Mouse (Mus musculus) midbrain, embryonic 10.5 days (tissue): ENCODE data around the gene 2900026A02Rik. TPM values are rescaled to one million over a fixed set of nuclear protein-coding genes. Genes with fewer than 3 reads are reported as not detected.

Experiments used
- DNase-seq: peaks from one replicate; pipeline ENCODE4 v3.0.0-alpha.2; 2017; ENCODE audit warnings: low spot score
- H3K27ac ChIP-seq: fragments of 300-500 bp; sonication (generic); replicated peaks from 2 replicates; pipeline ENCODE4 v1.5.1; 2016; ENCODE audit warnings: mild to moderate bottlenecking
- H3K27me3 ChIP-seq: fragments of 300-500 bp; sonication (generic); 2 replicates; pipeline ENCODE4 v1.6.1; 2016; ENCODE audit warnings: low read depth, mild to moderate bottlenecking; ENCODE audit not compliant: poor library complexity, severe bottlenecking
- H3K36me3 ChIP-seq: fragments of 300-500 bp; sonication (generic); 2 replicates; pipeline ENCODE4 v1.6.1; 2016; ENCODE audit warnings: mild to moderate bottlenecking, moderate library complexity
- H3K4me1 ChIP-seq: fragments of 300-500 bp; sonication (generic); 2 replicates; pipeline ENCODE4 v1.6.1; 2016
- H3K4me3 ChIP-seq: fragments of 300-500 bp; sonication (generic); 2 replicates; pipeline ENCODE4 v1.5.1; 2016; ENCODE audit warnings: mild to moderate bottlenecking, moderate library complexity
- H3K9me3 ChIP-seq: fragments of 300-500 bp; sonication (generic); replicated peaks from 2 replicates; pipeline ENCODE4 v1.6.1; 2016; ENCODE audit warnings: mild to moderate bottlenecking
- WGBS: fragments of 180-500 bp; shearing (Covaris S2); methylation state at CpG from one replicate; pipeline ENCODE4 v1.1.7; 2016; 5-methylcytosine and 5-hydroxymethylcytosine counted together
- polyA plus RNA-seq: library from polyadenylated mRNA; unstranded; fragments of >200 nt; fragmentation: Nextera tagmentation; extraction: Ambion mirVana; gene quantifications from 2 replicates; pipeline ENCODE4 v1.2.1, GENCODE M21; 2016

2900026A02Rik gene
- polyA plus RNA-seq, 1 experiment from 2014 or later: 2.7 TPM

DNA sequence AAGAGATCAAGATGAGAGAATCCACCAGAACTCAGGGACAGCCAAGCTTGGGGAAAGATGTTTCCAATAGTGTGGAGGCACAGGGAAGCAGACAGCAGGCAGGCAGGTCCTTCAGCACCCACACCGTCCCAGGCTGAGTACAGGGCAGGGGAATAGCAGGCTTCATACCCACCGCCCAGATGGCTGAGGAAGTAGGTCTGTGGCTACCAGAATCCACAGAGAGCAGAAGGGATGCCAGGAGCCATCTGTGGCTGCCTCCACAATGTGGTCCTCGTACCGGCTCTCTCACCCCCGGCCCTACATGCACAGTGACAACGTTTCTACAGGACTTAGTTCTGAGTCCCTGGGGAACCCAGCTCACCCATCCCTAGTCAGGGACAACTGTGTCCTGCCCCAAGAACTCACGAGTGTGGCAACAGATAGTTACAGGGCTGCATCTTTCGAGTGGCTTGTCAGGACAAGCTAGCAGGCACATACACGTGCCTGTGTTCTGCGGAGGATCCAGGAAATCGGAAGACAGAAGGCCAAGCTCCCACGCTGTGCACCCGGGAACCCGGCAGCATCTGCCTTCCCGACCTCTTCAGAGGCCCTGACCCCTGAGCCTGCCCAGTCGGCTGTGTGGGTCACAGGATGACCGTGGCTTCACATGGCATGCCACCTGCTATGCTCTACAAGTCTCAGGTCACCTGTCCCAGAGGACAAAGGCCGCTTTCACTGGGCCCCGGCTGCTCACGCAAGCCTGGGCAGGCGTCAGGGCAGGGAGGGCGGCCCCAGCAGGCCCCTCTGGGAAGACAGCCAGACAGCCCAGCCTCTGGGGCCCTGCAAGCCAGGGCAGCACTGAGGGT lies 68.2 kb downstream of the 2900026A02Rik start:
- H3K27ac ChIP-seq: peak overlapping the region; percentile 77
- no peak for DNase-seq
- no peaks in the 10 kb centered on the region for H3K9me3 ChIP-seq
- no peaks in the 10 kb centered on the region for H3K36me3 ChIP-seq
- peaks cover 69% of the 10 kb centered on the region for H3K4me1 ChIP-seq
- H3K27me3 ChIP-seq: no peaks in the 10 kb centered on the region
- no peak overlapping the region for H3K4me3 ChIP-seq
- WGBS: 67% methylated on average over 22 of the region's 22 CpGs

DNA sequence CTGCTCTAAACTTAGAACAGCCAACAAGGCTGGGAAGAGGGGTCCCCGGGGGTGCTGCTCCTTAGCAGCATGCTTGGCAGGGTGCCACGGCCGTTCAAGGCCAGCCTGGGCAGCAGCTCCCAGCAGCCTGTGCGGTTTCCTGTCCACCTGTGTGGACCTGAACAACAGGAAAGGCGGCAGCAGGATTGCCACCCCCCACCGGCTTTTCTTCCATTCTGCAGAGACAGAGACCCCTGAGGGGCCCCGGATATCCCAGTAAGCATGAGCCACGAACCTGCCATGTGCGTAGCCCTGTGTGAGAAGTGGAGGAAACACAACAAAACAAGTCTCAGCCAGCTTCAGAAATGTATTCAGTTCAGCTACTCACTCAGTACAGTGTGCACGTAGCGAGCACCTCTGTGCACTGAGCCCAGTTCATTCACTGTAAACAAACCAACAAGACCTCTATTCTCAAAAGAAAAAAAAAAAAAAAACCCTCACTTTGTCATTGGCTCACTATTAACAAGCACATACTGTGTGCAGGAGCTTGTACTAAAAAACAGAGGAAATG lies 69.4 kb downstream of the 2900026A02Rik start:
- Histone ChIP-seq H3K9me3 (no peaks in the 10 kb centered on the region), H3K27ac (peak overlapping the region; percentile 77), H3K4me3 (no peak overlapping the region), H3K4me1 (peaks cover 64% of the 10 kb centered on the region), H3K36me3 (no peaks in the 10 kb centered on the region), H3K27me3 (no peaks in the 10 kb centered on the region)
- WGBS: 63% methylated on average over 11 of the region's 11 CpGs
- DNase-seq: no peak

- no peak for DNase-seq
- no peaks in the 10 kb centered on the region for H3K9me3 ChIP-seq
- no peak overlapping the region for H3K4me3 ChIP-seq
- H3K27ac ChIP-seq: peak overlapping the region; percentile 77
- peaks cover 64% of the 10 kb centered on the region for H3K4me1 ChIP-seq
- H3K36me3 ChIP-seq: no peaks in the 10 kb centered on the region
- 72% methylated on average over 9 of the region's 9 CpGs for WGBS
- H3K27me3 ChIP-seq: no peaks in the 10 kb centered on the region
Observed at GRCm38 (mm10) chr5:113150871-113151553, 70.0 kb downstream of the 2900026A02Rik start.

DNA sequence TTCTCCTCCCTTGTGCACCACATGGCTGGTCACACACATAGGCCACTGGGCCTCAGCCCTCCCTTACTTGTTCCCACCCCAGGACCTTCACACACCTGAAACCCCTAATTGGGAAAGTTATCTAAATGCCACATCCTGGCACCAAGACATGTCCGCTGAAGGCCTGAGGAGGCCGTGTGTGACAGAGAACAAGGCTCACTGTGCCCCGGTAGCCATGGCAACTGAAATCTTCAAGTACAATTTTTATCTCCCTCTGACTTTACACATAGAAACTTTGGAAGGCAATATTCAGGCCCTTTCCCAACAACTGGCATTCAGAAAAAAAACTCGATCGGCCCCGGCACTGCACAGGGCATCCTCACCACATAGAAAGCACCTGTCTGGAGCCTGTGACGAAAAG lies 72.0 kb downstream of the 2900026A02Rik start:
- no peak for DNase-seq
- no peaks in the 10 kb centered on the region for H3K9me3 ChIP-seq
- H3K36me3 ChIP-seq: no peaks in the 10 kb centered on the region
- 82% methylated on average over 7 of the region's 7 CpGs for WGBS
- no peaks in the 10 kb centered on the region for H3K27me3 ChIP-seq
- peaks cover 65% of the 10 kb centered on the region for H3K4me1 ChIP-seq
- H3K27ac ChIP-seq: peak overlapping the region; percentile 63
- no peak overlapping the region for H3K4me3 ChIP-seq

- no peak for DNase-seq
- 89% methylated on average over 13 of the region's 13 CpGs for WGBS
- Histone ChIP-seq H3K4me3 (no peak overlapping the region), H3K27ac (peak overlapping the region; percentile 63), H3K9me3 (no peaks in the 10 kb centered on the region), H3K27me3 (no peaks in the 10 kb centered on the region), H3K4me1 (peaks cover 55% of the 10 kb centered on the region), H3K36me3 (no peaks in the 10 kb centered on the region)
Observed at GRCm38 (mm10) chr5:113147994-113148471, 73.0 kb downstream of the 2900026A02Rik start.

DNA sequence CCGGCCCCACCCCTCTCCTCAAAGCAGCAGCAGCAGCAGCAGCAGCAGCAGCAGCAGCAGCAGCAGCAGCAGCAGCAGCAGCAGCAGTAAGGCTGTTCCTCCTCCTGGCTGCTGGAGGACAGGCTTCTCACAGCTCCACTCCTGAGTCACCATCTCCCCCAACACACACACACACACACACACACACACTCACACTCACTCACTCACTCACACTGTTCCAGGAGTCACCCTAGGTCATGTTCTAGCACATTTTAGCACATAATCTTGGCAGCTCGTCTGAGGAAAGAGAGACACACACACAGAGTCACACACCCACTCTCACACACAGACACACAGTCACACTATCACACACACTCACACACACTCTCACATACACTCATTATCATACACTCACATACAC lies 74.4 kb downstream of the 2900026A02Rik start:
- Histone ChIP-seq H3K9me3 (no peaks in the 10 kb centered on the region), H3K4me3 (no peak overlapping the region), H3K27me3 (no peaks in the 10 kb centered on the region), H3K4me1 (peaks cover 43% of the 10 kb centered on the region), H3K36me3 (no peaks in the 10 kb centered on the region), H3K27ac (no peak overlapping the region)
- 74% methylated on average over 2 of the region's 2 CpGs for WGBS
- DNase-seq: no peak

DNA sequence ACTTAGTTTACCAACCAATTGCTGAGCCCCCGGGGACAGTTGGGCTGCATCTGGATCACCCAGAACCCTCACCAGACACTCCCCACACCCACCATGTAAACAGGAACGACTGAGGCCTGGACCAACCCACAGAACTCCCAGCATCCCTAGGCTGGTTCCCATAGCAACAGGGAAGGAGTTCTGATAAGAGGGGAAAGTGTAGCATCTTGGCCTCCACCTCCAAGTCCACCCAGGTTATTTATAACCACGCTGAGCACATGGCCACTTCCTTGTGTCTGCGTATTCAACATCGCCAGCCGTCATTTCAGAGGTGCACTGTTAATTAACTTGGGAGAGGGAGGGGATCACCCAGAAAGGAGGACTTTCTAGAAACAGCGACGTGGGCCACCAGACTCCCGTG lies 75.9 kb downstream of the 2900026A02Rik start:
- H3K36me3 ChIP-seq: no peaks in the 10 kb centered on the region
- H3K27me3 ChIP-seq: peaks cover 3% of the 10 kb centered on the region; the same call in 1 of the 2 replicates
- WGBS: 71% methylated on average over 9 of the region's 9 CpGs
- peaks cover 35% of the 10 kb centered on the region for H3K4me1 ChIP-seq
- no peaks in the 10 kb centered on the region for H3K9me3 ChIP-seq
- no peak overlapping the region for H3K4me3 ChIP-seq
- H3K27ac ChIP-seq: peak overlapping the region; percentile 69
- DNase-seq: no peak

- Histone ChIP-seq H3K27ac (no peak overlapping the region), H3K4me1 (peaks cover 38% of the 10 kb centered on the region), H3K36me3 (no peaks in the 10 kb centered on the region), H3K27me3 (peaks cover 30% of the 10 kb centered on the region), H3K4me3 (no peak overlapping the region), H3K9me3 (no peaks in the 10 kb centered on the region)
- DNase-seq: no peak
- 69% methylated on average over 11 of the region's 11 CpGs for WGBS
Observed at GRCm38 (mm10) chr5:113142486-113142885, 78.5 kb downstream of the 2900026A02Rik start.

DNA sequence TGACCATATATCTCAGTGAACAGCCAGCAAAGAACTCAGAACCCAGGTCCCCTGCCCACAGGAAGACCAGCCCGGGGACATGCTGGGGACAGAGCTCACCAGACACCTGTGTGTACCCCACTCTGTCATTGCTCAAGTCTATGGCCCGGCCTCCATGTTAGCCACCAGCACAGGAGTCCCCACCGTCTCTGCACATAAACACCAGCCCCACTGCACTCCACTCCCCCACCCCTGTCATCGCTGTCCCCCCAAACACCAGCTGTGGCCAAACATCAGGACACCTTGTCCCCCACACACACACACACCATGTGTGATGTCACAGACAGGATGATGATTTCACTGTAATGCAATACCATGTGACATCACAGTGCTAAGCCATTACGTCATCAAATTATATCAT lies 79.0 kb downstream of the 2900026A02Rik start:
- H3K27ac ChIP-seq: no peak overlapping the region
- peaks cover 34% of the 10 kb centered on the region for H3K27me3 ChIP-seq
- WGBS: 96% methylated on average over 5 of the region's 5 CpGs

GRCm38 (mm10) chr5:113140872-113141271 lies 80.2 kb downstream of the 2900026A02Rik start:
- no peak for DNase-seq
- Histone ChIP-seq H3K4me1 (peaks cover 51% of the 10 kb centered on the region), H3K4me3 (no peak overlapping the region), H3K36me3 (no peaks in the 10 kb centered on the region), H3K27ac (no peak overlapping the region), H3K9me3 (no peaks in the 10 kb centered on the region), H3K27me3 (peaks cover 46% of the 10 kb centered on the region)
- 98% methylated on average over 5 of the region's 5 CpGs for WGBS

More for the DNA sequence above, 79.0 kb downstream of the 2900026A02Rik start:
- Histone ChIP-seq H3K4me1 (peaks cover 42% of the 10 kb centered on the region), H3K4me3 (no peak overlapping the region), H3K9me3 (no peaks in the 10 kb centered on the region), H3K36me3 (no peaks in the 10 kb centered on the region)
- no peak for DNase-seq

- DNase-seq: no peak
- Histone ChIP-seq H3K36me3 (no peaks in the 10 kb centered on the region), H3K27ac (no peak overlapping the region), H3K9me3 (no peaks in the 10 kb centered on the region), H3K4me3 (no peak overlapping the region), H3K27me3 (peaks cover 53% of the 10 kb centered on the region), H3K4me1 (peaks cover 51% of the 10 kb centered on the region)
- 87% methylated on average over 3 of the region's 3 CpGs for WGBS
Observed at GRCm38 (mm10) chr5:113140051-113140450, 81.0 kb downstream of the 2900026A02Rik start.

DNA sequence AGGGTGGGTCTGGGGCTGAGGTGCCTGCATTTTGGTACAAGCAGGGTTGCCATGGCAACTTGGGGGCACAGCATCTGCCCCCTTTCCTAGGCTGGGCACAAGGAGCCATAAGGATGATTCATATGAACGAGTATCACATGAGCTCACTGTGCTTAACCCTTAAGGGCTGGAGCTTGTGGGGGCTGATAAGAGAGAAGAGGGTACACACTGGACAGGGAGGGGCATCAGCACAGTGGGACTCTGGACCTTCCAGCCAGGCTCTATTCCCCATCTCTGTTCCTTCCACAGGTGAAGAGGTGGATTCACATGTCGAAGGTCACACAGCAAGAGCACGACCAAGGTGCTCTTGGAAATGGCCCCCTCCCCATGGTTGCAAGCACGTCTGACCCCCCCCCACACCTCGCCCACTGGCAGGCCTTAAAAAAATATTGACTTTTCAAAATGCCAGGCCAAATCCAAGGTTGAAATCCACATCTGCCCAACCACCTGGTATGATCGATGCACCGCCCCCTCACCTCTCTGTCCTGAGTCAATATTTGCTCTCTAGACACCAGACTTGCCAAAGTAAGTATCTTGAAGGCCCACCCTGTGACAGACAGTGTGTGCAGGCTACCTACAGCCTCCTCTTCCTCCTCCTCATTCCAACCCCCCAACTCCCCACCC lies 81.8 kb downstream of the 2900026A02Rik start:
- 60% methylated on average over 7 of the region's 7 CpGs for WGBS
- H3K4me3 ChIP-seq: peak overlapping the region; percentile 60
- H3K27ac ChIP-seq: peak overlapping the region; percentile 65
- no peaks in the 10 kb centered on the region for H3K36me3 ChIP-seq
- H3K27me3 ChIP-seq: peaks cover 58% of the 10 kb centered on the region
- DNase-seq: no peak
- H3K4me1 ChIP-seq: peaks cover 49% of the 10 kb centered on the region
- H3K9me3 ChIP-seq: no peaks in the 10 kb centered on the region
